Mouse (Mus musculus): ENCODE measurements around the gene Bud13.

Gene Bud13

DNA sequence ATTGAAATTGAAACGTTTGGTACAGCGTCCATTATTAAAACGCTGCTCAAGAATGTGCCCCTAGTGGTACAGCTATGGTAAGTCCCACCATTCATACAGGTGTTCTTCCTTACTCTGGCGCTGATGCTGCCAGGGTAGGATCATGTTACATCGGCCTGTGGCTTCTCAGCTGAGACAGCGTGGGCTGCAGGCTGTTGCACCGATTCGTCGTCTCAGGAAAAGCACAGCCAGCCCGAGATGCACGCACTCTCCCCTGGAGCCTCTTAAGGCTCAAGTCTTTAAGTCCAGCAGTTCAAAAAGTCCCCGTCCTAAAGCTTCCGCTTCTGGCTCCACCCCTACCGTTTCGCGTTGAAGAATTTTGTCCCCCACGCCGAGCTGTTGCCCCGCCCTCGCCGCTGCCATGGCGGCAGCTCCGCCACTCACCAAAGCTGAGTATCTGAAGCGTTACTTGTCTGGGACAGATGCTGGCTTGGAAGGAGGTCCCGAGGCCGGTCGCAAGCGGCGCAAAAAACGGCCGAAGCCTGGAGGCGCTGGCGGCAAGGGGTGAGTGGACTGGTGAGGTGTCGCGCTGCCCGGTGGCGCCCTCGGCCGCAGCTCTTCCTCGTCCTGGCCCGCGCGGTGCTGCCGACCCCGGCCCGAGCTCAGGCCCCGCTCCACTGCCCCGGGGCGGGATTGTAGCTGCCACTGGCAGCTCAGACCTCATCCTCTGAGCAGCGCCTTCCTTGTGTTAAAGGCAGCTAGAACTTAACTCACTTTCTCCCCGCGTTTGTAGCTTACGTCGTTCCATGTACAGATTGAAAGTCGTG is at the start of gene Bud13:
Gene Bud13 (plus strand): TSS at position 378 of the 806 bp plus-strand sequence.
- DNase-seq, result peak; percentile 96

DNA sequence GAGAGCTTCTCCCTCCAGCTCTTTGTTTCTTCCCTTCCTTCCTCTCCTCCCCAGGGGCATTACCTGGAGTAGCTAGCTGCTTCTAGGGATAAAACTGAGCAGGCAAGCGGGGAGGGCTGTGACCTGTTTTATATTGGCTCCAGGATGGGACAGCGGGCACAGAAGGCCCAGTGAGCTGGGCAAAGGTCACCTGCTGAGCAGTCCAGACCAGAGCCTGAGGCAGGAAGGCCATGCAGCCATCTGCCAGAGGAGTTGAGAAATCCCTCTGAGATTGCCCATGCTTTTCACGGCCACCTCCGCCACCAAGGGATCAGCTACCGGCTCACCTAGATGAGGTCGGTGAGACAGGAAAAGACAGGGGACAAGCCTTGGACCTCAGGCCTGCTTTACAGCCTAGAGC is 47.6 kb upstream of the Bud13 start:
- DNase-seq, result no peak

DNA sequence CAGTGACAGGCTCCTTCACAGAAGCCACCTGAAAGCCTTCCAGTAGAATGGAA is 47.4 kb upstream of the Bud13 start, which contains the start of gene Apoc3:
Gene Apoc3 (minus strand): TSS at position 41 of the 53 bp plus-strand sequence.
- DNase-seq, result no peak

DNA sequence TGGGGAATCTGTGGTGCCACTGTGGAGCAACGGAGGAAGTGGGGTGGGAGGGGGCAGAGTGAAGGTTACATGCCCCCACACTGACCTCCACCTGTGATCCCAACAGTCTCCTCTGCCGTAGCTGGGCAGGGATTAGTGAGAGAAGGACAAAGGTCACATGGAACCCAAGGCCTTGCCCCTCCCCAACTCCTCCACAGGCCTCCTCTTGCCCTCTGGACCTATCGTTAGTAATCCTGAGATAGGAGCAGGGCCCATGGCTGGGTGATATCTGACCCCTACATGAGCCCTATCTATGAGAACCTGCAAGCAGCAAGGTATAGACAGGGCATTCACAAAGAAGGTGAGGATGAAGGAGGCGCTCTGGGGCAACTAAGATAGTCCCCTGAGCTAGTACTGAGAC is 47.2 kb upstream of the Bud13 start:
- DNase-seq, result no peak

DNA sequence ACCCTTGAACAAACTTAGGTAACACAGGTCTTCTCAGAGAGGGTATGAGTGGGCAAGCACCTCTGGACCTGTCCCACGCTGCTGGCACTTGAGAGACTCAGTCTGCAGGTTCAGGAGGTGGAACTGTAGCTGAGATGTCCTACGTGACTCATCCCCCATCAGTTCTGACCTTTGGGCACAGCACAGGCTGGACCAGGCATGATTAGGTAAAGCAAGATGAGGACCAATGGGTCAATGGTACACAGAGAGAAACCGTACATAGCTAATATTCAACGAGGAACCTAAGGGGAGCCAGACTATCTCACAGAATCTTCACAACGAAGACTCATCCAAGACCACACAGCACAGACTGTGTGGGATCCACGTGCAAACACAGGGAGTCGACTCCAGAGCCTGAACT is 44.0 kb upstream of the Bud13 start:
- no peak for DNase-seq

DNA sequence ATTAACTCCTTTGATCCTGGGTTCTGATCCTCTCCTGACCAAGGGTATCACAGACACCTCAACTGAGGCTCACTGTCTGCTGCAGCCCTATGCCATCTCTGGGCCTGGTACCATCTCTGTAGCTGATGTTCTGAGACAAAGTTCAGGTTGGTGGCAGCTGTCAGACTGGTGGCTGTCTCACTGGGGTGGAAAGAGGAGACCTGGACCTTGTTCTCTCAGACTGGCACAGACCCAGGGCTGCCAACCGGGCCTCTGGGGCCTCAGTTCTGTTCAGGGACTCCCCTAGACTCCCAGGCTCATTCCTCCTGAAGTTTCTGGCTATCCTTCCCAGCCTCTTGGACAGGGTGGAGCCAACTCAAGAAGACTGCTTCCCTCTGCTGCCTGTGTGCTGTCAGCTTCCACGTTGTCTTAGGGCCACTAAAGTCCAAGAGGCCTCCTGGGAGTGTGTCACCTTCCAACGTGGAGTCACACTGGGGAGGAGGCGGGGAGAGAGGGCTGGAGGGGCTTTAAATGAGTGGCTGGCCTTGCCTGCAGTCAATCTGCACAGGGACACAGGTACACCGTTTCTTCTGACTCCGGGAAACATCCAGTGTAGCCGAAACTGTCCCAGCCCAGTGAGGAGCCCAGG is 42.2 kb upstream of the Bud13 start, which contains the start of gene Apoa4:
Gene Apoa4 (plus strand): TSS at position 171 of the 628 bp plus-strand sequence.
- DNase-seq, result no peak

DNA sequence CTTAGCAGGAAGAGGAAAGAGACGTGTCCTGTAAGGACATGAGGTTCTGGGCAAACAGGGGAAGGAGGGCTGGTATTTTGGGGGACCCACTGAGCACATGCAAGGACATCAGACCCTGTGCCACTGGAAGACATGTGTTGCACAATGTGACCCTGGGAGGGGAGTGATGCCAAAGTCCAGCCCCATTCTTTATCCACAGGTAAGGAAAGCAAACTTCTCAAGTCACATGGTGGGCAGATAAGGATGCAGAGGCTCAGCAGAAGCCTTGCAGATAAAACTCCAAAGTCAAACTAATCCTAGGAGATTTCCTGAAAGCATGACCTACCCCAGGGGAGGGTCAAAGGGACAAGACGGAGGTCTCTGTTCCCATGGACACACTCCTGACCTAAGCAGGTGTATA is 41.0 kb upstream of the Bud13 start:
- DNase-seq, result no peak

DNA sequence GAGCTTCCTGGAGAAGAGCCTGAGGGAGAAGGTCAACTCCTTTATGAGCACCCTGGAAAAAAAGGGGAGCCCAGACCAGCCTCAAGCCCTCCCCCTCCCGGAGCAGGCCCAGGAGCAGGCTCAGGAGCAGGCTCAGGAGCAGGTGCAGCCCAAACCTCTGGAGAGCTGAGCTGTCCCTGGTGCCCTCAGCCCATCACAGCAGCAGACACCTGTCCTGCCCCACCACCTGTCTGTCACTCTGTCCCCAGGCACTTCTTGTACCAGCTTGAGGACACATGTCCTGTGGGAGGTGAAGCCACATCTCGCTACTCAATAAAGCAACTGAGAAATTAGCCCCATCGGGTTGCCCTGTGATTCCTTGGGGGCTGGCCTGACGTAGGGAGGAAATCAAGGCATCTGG is 39.7 kb upstream of the Bud13 start:
- no peak for DNase-seq

DNA sequence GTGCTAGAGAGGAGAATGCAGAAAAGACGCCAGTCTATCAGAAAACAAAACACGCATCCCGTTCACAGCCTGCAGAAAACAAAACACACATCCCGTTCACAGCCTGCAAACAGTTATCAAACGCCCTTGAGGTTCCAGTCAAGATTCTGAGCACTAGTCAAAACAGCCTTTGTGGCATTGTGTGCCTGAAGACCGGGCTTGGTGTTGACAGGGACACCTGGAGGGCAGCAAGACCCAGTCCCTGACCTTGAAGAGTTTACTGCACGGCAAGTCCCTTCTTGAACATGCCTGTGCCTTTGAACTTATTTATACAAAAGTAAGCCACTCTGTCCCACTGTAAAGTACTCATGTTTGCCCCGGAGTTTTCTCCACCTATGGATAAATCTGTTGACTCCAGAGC is 39.2 kb upstream of the Bud13 start:
- no peak for DNase-seq

DNA sequence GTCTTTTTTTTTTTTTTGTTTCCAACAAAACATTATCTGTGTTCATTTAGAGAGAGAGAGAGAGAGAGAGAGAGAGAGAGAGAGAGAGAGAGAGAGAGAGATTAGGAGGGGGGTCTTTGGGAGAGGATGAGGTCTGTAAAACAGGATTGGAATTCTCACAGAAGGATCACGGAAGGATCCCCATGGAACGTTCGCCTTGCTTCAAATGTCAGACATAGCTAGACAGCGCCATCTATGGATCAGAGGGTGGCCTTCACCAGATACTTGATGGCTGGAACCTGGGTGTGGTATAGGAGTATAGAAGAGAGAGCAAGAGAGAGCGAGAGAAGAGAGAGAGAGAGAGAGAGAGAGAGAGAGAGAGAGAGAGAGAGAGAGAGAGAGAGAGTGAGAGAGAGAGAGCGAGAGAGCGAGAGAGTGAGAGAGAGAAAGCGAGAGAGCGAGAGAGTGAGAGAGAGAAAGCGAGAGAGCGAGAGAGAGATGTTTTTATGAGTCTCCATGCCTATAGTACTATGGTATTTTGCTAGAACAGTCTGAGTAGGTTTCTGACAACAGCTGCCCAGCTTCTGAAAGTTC is 36.0 kb upstream of the Bud13 start:
- DNase-seq, result peak; percentile 85

DNA sequence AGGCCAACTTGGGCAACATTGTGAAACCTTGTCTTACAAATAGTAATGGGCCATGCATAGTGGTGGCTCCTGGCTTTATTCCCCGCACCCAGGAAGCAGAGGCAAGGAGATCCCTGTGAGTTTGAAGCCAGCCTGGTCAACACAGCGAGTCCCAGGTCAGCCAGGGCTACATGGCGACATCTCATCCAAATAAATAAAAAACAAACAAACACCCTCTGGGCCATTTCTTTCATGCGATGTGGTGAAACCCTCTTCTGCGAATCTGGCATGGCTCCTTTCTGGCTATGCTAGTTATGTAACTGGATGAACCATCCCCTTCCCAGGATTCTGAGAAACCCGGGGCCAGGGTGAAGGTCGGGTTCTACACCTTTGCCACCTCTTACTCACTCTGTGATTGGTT is 26.6 kb upstream of the Bud13 start:
- no peak for DNase-seq

DNA sequence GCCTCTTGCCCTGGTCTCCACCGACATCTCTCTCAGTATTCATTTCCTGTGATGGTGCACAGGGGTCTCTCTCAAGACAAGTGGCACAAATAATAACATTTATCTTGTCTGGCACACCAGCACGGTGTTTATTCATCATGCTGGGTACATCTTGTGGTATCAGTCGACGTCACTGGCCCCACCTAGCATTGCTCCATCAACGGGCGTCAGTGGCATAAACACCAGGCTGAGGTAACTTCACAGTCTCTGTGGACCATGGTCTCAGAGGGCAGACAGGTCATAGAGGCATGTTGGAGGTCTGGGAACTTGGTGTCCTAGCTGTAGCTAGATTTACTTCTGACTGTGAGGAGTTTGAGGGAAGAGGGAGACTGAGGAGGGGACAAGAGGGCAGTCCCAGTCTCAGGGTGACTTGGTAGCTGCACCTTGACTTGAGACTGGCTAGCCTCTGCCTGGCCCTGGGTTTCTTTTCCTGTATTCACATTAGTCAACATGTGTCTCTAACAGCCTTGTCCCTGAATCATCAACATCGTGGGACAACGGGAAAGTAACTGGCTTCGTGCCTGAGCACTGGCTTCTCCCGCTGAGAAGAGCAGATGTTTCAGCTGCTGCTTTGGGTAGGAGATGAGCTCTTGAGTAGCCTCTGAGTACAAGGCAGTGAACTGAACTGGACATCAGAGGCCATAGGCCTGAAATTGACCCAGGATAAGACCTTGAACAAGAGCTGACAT is 26.0 kb upstream of the Bud13 start:
- DNase-seq, result peak; percentile 19

DNA sequence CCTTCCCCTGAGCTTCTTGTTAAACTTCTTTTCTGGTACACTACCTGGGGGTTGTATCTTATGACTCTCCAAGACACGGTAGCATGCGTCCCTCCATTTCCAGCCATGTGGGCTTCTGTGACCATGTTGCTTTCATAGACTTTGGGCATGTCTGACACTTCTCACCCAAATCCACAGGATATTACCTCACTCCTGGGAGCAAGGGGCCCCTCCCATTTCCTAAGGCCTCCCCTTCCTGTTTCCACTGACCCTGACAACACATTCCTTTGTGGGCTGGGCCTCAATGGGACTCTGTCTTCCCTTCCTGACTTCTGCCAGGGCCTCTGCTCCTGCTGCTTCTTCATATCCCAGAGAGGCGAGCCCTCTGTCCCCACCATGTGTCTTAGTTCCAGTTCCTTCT is 25.3 kb upstream of the Bud13 start:
- peak; percentile 30 for DNase-seq

DNA sequence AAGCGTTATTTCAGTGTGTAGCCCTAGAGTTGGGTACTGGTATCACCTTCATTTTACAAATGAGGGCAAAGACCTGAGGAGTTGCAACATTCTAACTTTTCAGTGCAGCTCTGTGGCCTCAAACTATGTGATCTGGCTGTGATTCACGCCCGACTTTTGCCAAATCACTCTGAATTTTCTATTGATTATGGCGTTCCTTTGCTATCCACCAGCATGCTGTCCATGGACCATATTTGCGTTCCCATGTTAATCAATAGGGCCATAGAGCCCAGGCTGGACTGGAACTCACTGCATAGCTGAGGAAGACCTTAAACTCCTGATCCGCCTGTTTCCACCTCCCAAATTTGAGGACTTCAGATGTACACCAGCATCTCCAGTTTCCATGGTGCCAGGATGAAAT is 23.7 kb upstream of the Bud13 start:
- DNase-seq, result no peak

DNA sequence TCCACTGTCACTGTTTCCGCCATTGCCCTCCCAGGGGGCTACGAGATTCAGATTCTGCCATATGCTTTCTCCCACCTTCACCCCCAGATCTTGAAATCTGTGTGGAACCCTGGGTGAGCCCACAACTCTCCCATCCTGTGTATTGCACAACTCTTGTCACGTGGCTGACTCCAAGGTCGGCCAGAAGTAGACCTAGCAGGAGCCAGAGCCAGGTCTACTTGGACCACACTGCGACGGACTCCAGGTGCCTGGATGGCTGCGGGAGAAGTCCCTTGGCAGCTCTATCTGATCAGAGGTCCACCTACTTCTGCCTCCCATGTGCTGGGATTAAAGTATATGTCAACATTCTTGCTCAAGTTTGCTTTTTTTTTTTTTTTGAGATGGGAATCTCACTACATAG is 21.7 kb upstream of the Bud13 start:
- DNase-seq, result no peak

DNA sequence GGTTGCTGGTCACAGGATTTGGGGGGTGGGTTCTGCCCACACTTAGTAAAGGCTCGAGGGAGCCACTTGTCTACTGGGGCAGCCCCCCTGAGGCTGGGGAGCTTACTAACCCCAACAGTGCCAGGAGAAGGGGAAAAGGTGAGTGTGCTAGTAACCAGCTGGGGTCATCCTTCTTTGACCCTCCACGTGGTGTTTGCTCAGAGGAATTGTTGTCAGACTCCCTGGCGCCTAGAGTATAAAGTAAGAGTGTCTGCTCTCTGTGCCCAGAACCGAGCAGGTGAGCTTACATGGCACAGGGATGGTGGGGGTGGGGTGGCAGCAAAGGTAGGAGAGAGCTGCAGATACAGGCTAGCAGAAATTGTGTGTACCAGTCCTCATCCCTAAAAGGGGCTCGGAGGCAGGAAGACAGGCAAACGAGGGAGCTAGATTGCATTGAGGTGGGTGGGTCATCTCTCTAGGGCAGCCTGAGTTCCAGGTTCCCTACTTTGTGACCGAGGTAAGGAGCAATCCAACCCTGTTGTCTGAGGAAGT is 14.4 kb upstream of the Bud13 start, which contains the start of gene Apoa5:
Gene Apoa5 (plus strand): TSS at position 291 of the 531 bp plus-strand sequence.
- no peak for DNase-seq

DNA sequence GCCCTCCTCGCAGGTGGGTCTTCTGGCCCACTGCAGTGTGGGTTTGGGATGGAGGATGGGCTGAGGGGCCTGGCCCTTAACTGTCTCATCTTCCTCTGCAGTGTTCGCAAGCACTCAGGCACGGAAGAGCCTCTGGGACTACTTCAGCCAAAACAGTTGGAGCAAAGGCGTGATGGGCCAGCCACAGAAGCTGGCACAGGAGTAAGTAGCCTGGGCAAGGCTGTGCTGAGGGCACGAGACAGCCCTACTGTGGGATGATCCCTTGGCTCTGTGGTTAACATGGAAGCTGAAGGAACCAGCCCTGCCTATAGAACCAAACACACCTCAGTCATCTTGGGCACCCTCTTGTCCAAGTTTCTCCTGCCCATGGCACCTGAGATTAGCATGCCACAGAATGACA is 13.7 kb upstream of the Bud13 start:
- no peak for DNase-seq

DNA sequence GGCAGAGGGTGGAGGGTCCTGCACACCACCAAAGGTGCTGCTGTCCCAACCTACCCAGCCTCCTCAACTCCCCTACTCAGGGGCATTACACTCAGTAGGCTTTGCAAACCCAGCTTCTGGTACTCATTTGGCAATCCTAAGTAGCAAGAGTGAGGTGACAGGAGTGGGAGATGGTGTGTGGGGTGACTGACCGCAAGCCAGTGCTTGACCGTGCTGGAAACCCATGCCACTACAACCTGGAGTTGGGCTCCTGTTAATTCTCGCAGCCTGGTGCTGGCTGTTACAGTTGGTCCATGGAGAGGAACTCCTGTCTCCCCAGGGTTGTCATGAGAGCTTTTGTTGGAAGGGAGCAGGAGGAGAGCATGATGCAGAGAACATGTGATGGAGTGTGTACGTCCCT is 12.0 kb upstream of the Bud13 start:
- no peak for DNase-seq

DNA sequence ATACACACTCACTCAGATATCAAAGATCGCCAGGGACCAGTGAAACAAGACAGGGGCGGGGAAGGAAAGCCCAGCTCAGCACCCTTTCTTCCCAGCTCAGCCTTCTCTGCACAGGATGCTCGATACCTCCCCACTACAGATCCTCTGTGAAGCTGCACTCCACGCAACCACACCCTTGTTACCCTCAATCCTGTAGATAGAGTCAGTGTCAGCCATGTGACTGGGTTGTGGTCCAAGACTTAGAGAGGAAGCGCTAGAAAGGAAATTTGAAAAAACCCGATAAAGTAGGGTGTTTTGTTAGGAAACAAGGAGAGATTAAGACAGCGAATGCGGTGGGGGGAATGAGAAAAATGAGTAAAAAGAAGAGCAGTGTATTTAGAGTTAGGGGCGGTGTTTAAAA is 10.7 kb upstream of the Bud13 start:
- no peak for DNase-seq

DNA sequence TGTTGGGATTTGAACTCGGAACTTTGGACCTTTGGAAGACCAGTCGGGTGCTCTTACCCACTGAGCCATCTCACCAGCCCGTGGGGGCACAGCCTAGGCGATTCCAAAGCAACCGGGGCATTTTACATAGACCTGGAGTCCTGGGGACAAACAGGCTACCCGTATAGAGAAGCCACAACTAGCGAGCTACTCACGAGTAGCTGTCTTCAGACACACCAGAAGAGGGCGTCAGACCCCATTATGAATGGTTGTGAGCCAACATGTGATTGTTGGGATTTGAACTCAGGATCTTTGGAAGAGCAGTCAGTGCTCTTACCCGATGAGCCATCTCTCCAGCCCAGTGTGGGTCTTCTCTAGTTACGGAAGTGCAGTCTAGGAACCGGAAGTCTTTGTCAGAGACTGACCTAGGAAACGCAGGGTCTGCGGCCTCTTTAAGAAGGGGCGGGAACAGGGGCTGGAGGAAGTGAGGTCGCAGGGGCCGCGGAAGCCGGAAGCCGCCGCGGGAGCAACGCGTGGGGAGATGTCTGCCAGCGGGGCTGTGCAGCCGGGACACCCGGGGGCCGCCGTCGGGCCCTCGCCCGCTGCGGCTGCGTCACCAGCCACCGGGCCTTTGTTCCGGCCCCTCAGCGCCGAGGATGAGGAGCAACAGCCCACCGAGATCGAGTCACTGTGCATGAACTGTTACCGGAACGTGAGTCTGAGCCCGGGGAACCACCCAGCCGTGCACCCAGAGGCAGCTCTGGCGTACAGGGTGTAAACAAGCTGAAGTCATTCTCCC is 9.9 kb upstream of the Bud13 start, which contains the start of gene Zpr1:
Gene Zpr1 (plus strand): TSS at position 388 of the 778 bp plus-strand sequence.
- peak; percentile 94 for DNase-seq

DNA sequence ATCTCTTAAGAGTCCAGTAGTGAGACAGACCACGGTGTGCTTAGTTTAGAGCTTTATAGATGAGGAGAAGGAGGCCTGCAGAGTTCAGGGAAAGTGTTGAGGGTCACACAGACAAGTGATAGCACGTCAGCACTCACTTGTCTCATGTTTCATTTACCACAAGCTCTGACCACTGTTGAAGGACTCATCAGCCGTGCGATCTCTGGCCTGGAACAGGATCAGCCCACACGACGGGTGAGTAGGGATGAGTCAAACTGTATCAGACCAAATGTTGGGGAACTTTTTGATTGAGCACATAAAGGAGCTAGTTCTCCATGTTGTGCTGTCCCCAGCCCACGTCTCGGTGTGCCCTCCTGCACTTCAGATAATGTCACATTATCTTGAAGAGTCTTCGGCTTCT is 8.3 kb upstream of the Bud13 start:
- DNase-seq, result no peak

DNA sequence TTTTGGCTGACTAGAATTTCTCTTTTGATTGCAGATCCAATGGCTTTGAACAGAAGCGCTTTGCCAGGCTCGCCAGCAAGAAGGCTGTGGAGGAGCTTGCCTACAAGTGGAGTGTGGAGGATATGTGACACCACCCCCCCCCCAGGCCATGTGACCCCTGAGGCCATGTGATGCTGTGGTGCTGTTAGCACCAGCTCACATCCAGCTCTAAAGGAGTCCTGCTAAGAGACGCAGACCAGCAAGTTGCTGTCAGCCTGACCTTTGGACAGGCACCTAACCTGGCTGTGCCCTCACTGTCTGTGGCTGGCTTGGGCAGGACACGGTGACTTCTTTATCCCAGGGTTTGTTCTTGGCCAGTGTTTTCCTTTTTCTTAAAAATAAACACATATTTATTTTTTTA is 15.6 kb downstream of the Bud13 start:
- no peak for DNase-seq

DNA sequence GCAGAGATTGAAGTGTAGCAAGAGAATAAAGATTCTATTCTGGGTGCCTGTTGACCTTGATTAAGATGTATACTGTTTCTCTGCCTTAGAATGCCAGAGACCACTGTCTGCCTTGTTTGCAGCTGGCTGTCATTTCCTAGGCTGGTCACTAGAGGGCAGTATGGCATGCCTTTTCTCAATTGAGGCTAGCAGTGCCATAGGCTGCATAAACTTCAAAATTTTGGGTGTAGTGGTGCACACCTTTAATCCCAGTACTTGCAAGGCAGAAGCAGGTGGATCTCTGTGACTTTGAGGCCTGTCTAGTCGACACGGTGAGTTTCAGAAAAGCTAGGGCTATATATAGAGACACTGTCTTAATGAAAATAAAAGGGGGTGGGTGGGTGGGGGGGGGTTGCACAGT is 19.3 kb downstream of the Bud13 start:
- peak; percentile 60 for DNase-seq
